Mouse (Mus musculus) intestine, postnatal 0 days (tissue): ENCODE data around the gene Jund. TPM values are rescaled to one million over a fixed set of nuclear protein-coding genes. Genes with fewer than 3 reads are reported as not detected.

Source experiments
- ATAC-seq: fragments of 200-750 bp; cut with Nextera tagmentation; 2 replicates; pipeline ENCODE4 v1.8.0; 2017; ENCODE audit warnings: mild to moderate bottlenecking, moderate TSS enrichment, moderate library complexity
- H3K27ac ChIP-seq: fragments of 300-500 bp; sonication (generic); 2 replicates; pipeline ENCODE4 v1.5.1; 2014; ENCODE audit warnings: mild to moderate bottlenecking, low read depth, low read length, moderate library complexity
- H3K27me3 ChIP-seq: fragments of 300-500 bp; sonication (generic); replicated peaks from 2 replicates; pipeline ENCODE4 v1.6.1; 2014; ENCODE audit warnings: low read length, mixed read lengths; ENCODE audit not compliant: control insufficient read depth, insufficient read depth
- H3K36me3 ChIP-seq: fragments of 300-500 bp; sonication (generic); 2 replicates; pipeline ENCODE4 v1.6.1; 2014; ENCODE audit warnings: mild to moderate bottlenecking, moderate library complexity; ENCODE audit not compliant: control insufficient read depth, insufficient read depth
- H3K4me1 ChIP-seq: fragments of 300-500 bp; sonication (generic); replicated peaks from 2 replicates; pipeline ENCODE4 v1.6.1; 2014; ENCODE audit warnings: antibody characterized with exemption, low read length, mixed read lengths; ENCODE audit not compliant: control insufficient read depth, insufficient read depth
- H3K4me2 ChIP-seq: fragments of 300-500 bp; sonication (generic); replicated peaks from 2 replicates; pipeline ENCODE4 v1.6.1; 2014; ENCODE audit warnings: low read depth, mild to moderate bottlenecking, moderate library complexity
- H3K4me3 ChIP-seq: fragments of 300-500 bp; sonication (generic); 2 replicates; pipeline ENCODE4 v1.5.1; 2014; ENCODE audit warnings: low read depth, low read length
- H3K9ac ChIP-seq: fragments of 300-500 bp; sonication (generic); 2 replicates; pipeline ENCODE4 v1.6.1; 2014; ENCODE audit warnings: mild to moderate bottlenecking, low read depth, low read length
- H3K9me3 ChIP-seq: fragments of 300-500 bp; sonication (generic); 2 replicates; pipeline ENCODE4 v1.6.1; 2016; ENCODE audit warnings: mixed run types; ENCODE audit not compliant: control insufficient read depth
- CTCF ChIP-seq: sonication (generic); IDR thresholded peaks from 2 replicates; pipeline ENCODE4 v1.5.1; 2016; ENCODE audit warnings: low read depth, mild to moderate bottlenecking, control low read depth, antibody characterized with exemption, moderate library complexity
- WGBS: fragments of 180-500 bp; shearing (Covaris S2); extraction: QIAGEN DNeasy Blood & Tissue Kit; methylation state at CpG from one replicate; pipeline ENCODE4 v1.1.7; 2014; 5-methylcytosine and 5-hydroxymethylcytosine counted together
- polyA plus RNA-seq: library from polyadenylated mRNA; unstranded; fragments of >200 nt; fragmentation: Nextera tagmentation; extraction: Ambion mirVana; gene quantifications from 2 replicates; pipeline ENCODE4 v1.2.1, GENCODE M21; 2015

Jund gene
- polyA plus RNA-seq, 1 experiment from 2014 or later = 121 TPM

DNA sequence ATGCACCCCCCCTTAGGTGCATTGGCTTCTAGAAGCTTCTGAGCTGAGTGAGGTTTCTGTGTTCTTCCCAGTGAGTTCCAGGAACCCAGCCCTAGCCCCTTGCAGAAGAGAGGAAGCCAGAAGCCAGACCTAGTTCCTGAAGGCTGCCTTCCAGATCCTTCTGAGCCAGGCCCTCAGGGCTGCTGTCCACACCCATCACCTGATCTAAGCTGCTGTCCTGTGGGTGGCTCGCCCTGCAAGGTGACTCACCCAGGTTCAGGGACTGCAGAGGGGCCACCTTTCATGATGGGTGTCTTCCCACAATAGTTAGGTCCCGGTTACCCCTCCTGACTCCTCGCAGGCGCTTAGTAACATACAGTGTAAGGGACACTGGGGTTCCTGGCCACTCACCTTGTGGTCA is 19.3 kb upstream of the Jund start:
- peak; percentile 55 for ATAC-seq
- H3K9ac ChIP-seq = no peak overlapping the region

DNA sequence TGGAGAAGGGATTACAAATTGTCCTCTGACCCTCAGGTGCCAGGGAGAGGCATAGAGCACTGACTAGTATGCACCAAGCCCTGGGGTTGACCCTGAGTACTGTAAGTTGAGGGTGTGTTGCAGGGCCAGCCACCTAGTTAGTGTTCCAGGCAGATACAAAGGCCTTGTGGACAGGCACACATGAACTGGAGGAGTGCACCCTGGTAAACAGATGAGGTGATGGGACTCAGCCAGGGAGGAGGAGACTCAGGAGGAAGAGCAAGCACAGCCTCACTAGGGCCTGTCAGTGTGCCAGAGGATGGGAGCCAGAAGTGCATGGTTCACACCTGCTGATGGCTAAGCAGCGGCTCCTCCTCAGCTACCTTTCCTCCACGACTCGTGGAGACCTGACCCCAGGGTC is 18.7 kb upstream of the Jund start:
- ATAC-seq = peak; percentile 57
- no peak for TF ChIP-seq CTCF
- 72% methylated on average over 3 of the region's 3 CpGs for WGBS
- no peak overlapping the region for H3K4me3 ChIP-seq
- no peaks in the 10 kb centered on the region for H3K27me3 ChIP-seq
- H3K27ac ChIP-seq = peak overlapping the region; percentile 75
- H3K36me3 ChIP-seq = peaks cover 8% of the 10 kb centered on the region; the same call in 1 of the 2 replicates
- no peak overlapping the region for H3K4me2 ChIP-seq
- no peaks in the 10 kb centered on the region for H3K9me3 ChIP-seq
- peaks cover 7% of the 10 kb centered on the region; the same call in 1 of the 2 replicates for H3K4me1 ChIP-seq
- H3K9ac ChIP-seq = no peak overlapping the region

More for the DNA sequence above, 19.3 kb upstream of the Jund start:
- peaks cover 8% of the 10 kb centered on the region; the same call in 1 of the 2 replicates for H3K36me3 ChIP-seq
- no peak overlapping the region for H3K4me3 ChIP-seq
- H3K4me2 ChIP-seq = no peak overlapping the region
- H3K27ac ChIP-seq = peak overlapping the region; percentile 75
- peaks cover 14% of the 10 kb centered on the region for H3K4me1 ChIP-seq
- 62% methylated on average over 4 of the region's 4 CpGs for WGBS
- no peak for TF ChIP-seq CTCF
- no peaks in the 10 kb centered on the region for H3K27me3 ChIP-seq
- no peaks in the 10 kb centered on the region for H3K9me3 ChIP-seq

DNA sequence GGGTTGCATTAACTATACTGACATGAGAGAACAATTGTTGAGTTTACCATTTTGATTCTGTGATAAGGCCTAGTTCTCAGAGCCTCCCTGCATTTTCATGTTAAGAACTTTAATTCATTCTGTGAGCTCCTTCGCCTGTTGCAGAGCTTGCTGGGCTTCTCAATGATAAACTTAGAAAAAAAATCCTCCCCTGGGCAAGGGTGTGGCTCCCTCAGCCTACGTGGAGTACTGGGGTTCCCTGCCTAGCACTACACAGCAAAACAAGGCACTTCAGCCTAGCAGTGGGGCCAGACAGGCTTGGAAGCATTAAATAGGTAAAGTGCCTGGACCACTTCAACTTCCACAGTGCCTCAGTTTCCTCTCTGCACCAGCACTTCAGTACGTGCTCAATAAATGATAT is 17.3 kb upstream of the Jund start:
- ATAC-seq = no peak
- 45% methylated on average over 3 of the region's 3 CpGs for WGBS
- 0 out of 2 replicates have a peak overlapping the region, but pooled peaks have one; percentile 31 for H3K27ac ChIP-seq

DNA sequence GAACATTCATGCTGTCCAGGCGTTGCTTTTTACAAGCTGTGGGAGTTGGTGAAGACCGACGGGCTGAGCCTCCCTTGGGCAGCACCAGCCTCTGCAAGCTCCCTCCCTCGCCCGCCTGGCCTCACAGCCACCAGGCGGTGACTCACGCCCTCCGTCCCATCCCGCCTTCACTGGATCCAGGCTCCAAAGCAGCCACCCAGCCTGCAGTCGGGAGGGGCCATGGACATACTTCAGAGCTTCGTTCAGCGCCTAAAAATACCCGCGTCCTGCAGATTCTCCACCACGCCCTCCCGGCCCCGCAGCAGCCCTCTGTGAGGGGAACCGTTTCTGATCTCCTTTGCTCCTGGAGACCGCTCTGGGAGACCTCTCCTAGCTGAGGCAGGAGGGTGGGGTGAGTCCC is 16.6 kb upstream of the Jund start:
- Histone ChIP-seq H3K9me3 (no peaks in the 10 kb centered on the region), H3K9ac (peak overlapping the region; percentile 12; the same call in 1 of the 2 replicates), H3K27me3 (no peaks in the 10 kb centered on the region), H3K4me3 (no peak overlapping the region), H3K36me3 (peaks cover 8% of the 10 kb centered on the region; the same call in 1 of the 2 replicates), H3K4me1 (peaks cover 7% of the 10 kb centered on the region; the same call in 1 of the 2 replicates), H3K27ac (peak overlapping the region; percentile 31), H3K4me2 (peak overlapping the region; percentile 47)
- ATAC-seq = peak; percentile 43
- peak; percentile 64 for TF ChIP-seq CTCF
- WGBS = 4% methylated on average over 19 of the region's 19 CpGs

More for the DNA sequence above, 17.3 kb upstream of the Jund start:
- H3K36me3 ChIP-seq = peaks cover 8% of the 10 kb centered on the region; the same call in 1 of the 2 replicates
- TF ChIP-seq CTCF = no peak
- peaks cover 7% of the 10 kb centered on the region; the same call in 1 of the 2 replicates for H3K4me1 ChIP-seq
- H3K9me3 ChIP-seq = no peaks in the 10 kb centered on the region
- no peak overlapping the region for H3K9ac ChIP-seq
- no peaks in the 10 kb centered on the region for H3K27me3 ChIP-seq
- no peak overlapping the region for H3K4me3 ChIP-seq
- H3K4me2 ChIP-seq = no peak overlapping the region

DNA sequence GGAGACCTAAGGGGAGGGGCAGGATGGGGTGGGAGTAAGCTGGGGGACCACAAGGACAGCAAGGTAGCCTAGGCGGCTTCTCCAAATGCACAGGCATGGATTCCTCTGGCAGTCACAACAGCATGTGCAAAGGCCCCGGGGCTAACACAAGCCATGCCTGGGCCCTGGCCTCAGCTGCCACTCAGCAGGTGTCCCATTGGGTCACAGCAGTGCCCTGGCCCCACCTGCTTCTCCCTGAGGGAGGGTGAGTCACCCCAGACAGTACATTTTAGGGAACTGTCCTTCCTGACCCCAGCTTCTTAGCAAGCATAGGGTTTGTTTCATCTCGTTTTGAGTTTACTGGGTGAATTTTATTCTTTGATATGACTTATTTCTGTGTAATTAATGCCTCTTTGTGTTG is 16.1 kb upstream of the Jund start:
- no peak for TF ChIP-seq CTCF
- H3K27ac ChIP-seq = 0 out of 2 replicates have a peak overlapping the region, but pooled peaks have one; percentile 31
- H3K4me2 ChIP-seq = peak overlapping the region; percentile 47
- 73% methylated on average over 3 of the region's 3 CpGs for WGBS
- H3K4me3 ChIP-seq = no peak overlapping the region
- no peaks in the 10 kb centered on the region for H3K27me3 ChIP-seq
- H3K4me1 ChIP-seq = peaks cover 7% of the 10 kb centered on the region; the same call in 1 of the 2 replicates
- no peaks in the 10 kb centered on the region for H3K9me3 ChIP-seq
- no peak for ATAC-seq
- 0 out of 2 replicates have a peak overlapping the region, but pooled peaks have one; percentile 12 for H3K9ac ChIP-seq
- peaks cover 8% of the 10 kb centered on the region; the same call in 1 of the 2 replicates for H3K36me3 ChIP-seq

DNA sequence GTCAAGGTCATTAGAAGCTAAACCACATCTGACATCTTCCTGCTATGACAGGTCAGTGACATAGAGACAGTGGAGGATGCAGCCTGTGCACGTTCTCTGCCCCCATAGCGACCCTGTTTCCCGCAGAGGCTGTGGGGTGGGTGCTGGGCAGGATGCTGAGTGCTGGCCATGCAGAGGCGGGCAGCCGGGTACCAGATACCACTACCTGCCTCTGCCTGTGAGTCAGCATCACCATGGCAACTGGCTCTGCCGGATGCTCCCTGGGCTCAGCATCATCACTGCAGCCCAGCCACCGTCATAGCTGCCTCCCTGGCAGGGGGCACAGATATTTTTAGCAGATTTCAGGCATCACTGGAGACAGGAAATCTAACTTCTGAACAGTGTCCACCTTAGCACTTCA is 14.5 kb upstream of the Jund start:
- H3K36me3 ChIP-seq = no peaks in the 10 kb centered on the region
- no peak for ATAC-seq
- no peak overlapping the region for H3K27ac ChIP-seq
- TF ChIP-seq CTCF = no peak
- H3K9ac ChIP-seq = no peak overlapping the region
- no peak overlapping the region for H3K4me2 ChIP-seq
- H3K9me3 ChIP-seq = no peaks in the 10 kb centered on the region
- H3K4me1 ChIP-seq = peaks cover 7% of the 10 kb centered on the region; the same call in 1 of the 2 replicates
- 55% methylated on average over 7 of the region's 7 CpGs for WGBS
- no peaks in the 10 kb centered on the region for H3K27me3 ChIP-seq
- H3K4me3 ChIP-seq = no peak overlapping the region

DNA sequence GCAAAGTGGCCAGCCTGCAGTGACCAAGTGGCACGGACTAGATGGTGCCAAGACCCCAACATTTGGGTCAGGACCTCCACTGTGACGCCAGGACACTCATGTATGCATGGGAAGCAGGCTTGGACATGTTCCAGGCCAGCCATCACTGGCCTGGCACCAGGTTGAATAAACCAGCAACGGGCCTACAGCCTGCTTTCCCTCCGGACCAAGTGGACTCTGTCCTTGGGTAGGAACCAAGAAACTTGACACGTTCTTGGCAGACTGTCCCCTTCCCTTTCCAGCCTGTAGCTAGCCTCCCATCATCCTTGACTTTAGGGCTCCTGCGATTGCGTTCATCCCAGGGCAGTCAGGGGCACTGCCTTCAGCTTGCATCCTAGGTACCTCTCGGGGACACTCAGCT is 11.2 kb upstream of the Jund start:
- Histone ChIP-seq H3K4me1 (peaks cover 3% of the 10 kb centered on the region; the same call in 1 of the 2 replicates), H3K36me3 (no peaks in the 10 kb centered on the region), H3K4me2 (no peak overlapping the region), H3K27me3 (no peaks in the 10 kb centered on the region), H3K27ac (no peak overlapping the region), H3K9me3 (no peaks in the 10 kb centered on the region), H3K4me3 (no peak overlapping the region), H3K9ac (no peak overlapping the region)
- TF ChIP-seq CTCF = no peak
- 61% methylated on average over 8 of the region's 8 CpGs for whole genome bisulfite sequencing
- no peak for ATAC-seq
